Mouse (Mus musculus): ENCODE results near the gene Fuk. TPM values are rescaled to one million over a fixed set of nuclear protein-coding genes. Genes with fewer than 3 reads are reported as not detected.

The Fuk gene
- 2.8 and 3.0 TPM in 2 replicates for polyA plus RNA-seq (2015; fragmentation: Nextera tagmentation; extraction: Ambion mirVana)

DNA sequence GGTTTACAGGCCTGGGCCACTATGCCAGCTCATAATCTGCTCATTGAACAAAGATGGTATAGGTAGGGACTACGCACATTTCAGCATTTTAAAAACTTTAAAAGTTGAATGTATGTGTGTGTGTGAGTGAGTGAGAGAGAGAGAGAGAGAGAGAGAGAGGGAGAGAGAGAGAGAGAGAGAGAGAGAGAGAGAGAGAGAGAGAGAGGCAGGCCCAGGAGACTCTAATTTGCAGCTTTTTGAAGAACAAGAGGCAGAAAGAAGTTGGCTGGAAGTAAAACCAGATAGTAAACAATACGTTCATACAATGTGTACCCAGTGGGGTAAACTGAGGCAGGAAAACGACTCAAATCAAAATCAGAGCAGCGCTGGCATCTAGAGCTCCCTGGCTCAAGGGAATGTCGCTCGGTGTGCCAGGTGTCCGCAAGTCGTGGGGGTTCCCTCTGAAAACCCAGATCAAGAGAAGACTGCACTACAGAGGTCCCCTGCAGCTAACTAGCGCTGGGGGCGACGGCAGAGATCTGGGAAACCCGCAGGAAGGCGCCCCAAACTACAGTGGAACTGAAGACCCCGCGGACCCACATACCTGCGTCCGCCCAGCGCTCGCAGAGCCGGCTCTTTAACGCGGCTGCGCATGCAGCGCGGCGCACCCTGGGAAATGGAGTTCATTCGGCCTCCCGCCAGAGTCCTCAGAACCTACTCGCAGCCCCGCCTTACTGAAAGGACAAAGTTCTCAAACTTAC, at the start of gene Fuk:
Gene Fuk, minus strand, starts transcription at position 650 of the 740 bp plus-strand sequence.
- 3% methylated on average over 30 of the region's 30 CpGs for WGBS (ENCODE audit: insufficient replicate concordance)
- peak within 1 kb of the TSS; percentile 79 for H3K4me3 ChIP-seq (replicated peaks)
- peaks cover 18% of the 10 kb centered on the region for H3K4me1 ChIP-seq (replicated peaks)
- DNase-seq (peak; percentile 72), ATAC-seq (ENCODE audit: low read depth) (peak; percentile 94)
- peak within 1 kb of the TSS; percentile 49; the same call in 1 of the 2 replicates for H3K27ac ChIP-seq
- H3K9me3 ChIP-seq (replicated peaks): no peaks in the 10 kb centered on the region
- H3K4me2 ChIP-seq: peak within 1 kb of the TSS; percentile 71
- 0 out of 2 replicates have a peak, but pooled peaks cover 3% of the 10 kb centered on the region for H3K27me3 ChIP-seq
- H3K36me3 ChIP-seq: peaks cover 4% of the 10 kb centered on the region; the same call in 1 of the 2 replicates
- H3K9ac ChIP-seq: peak within 1 kb of the TSS; percentile 81

DNA sequence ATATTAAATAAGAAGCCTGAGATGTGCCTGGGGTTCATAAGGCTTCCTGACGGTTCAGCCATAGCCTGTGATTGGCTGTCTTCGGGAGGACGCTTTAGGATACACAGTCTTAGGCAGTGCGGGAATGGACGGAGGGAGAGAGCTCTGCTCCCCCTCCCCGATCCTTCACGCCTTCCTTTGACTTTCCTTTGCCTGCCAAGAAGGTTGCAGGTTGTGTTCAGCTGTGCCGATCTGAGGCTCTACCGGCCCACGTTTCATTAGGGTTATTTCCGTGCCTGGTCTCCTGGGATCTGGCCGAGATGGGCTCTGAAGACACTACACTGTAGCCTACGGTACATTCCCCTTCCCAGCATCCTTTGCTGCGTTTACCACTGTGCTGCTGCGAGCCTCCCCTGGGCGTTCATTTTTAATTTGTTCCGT, 47.8 kb upstream of the Fuk start:
- ATAC-seq (ENCODE audit: low read depth): 0 out of 2 replicates have a peak, but pooled peaks have one; percentile 37
- 76% methylated on average over 17 of the region's 17 CpGs for WGBS (ENCODE audit: insufficient replicate concordance)
- Histone ChIP-seq H3K27me3 (no peaks in the 10 kb centered on the region), H3K36me3 (peaks cover 59% of the 10 kb centered on the region), H3K27ac (no peak overlapping the region), H3K9me3 (replicated peaks) (no peaks in the 10 kb centered on the region), H3K4me3 (replicated peaks) (no peak overlapping the region), H3K4me2 (no peak overlapping the region), H3K4me1 (replicated peaks) (peaks cover 26% of the 10 kb centered on the region), H3K9ac (no peak overlapping the region)
- DNase-seq: no peak

DNA sequence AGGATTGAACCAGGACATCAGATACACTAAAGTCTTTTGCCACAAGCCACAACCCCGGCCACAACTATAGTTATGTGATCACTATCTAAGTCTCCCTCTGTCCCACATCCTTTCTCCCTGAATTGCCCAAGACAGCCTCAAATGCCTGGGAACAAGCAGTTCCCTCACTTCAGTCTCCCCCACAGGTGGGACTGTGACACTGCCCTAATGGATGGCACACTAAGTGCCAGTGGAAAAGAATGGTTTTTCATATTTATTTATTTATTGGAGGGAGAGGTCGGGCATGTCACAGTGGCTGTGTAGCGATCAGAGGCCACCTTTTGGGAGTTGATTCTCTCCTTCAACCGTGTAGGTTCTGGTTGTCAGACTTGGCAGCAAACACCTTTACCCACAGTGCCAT, 43.4 kb upstream of the Fuk start:
- peaks cover 54% of the 10 kb centered on the region for H3K4me1 ChIP-seq (replicated peaks)
- no peak overlapping the region for H3K4me3 ChIP-seq (replicated peaks)
- no peaks in the 10 kb centered on the region for H3K9me3 ChIP-seq (replicated peaks)
- ATAC-seq (ENCODE audit: low read depth): no peak
- peaks cover 37% of the 10 kb centered on the region for H3K36me3 ChIP-seq
- H3K9ac ChIP-seq: no peak overlapping the region
- H3K27me3 ChIP-seq: no peaks in the 10 kb centered on the region
- 46% methylated on average over 4 of the region's 4 CpGs for WGBS (ENCODE audit: insufficient replicate concordance)
- H3K27ac ChIP-seq: no peak overlapping the region
- no peak for DNase-seq
- no peak overlapping the region for H3K4me2 ChIP-seq

DNA sequence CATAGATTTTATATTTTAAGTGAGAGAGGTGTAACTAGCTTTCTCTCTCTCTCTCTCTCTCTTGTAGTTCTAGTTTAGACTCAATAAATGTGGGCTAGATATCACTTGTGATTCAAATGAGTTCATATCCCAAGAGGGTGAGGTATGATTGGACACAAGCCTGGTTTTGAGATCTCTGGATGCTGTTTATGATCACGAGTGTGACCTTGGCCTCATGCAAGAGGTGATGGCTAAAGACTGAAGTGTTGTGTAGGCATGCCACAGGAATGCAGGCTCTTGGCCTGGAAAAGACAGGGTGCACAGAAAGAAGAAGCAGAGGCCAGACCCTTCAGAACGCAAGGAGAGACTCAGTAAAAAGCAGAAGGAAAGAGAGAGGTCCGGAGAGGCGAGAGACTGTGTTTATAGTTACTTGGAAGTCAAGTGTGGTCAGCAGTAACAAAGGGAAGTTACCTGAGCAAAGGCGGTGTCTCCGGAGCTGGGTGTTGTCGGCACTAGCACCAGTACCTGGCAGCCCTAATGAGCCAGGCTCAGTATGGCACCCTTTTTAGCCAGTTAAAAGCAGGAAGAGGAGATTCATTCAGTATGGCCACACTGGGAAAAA, 42.1 kb upstream of the Fuk start:
- H3K36me3 ChIP-seq: peaks cover 30% of the 10 kb centered on the region
- peaks cover 64% of the 10 kb centered on the region for H3K4me1 ChIP-seq (replicated peaks)
- DNase-seq (no peak), ATAC-seq (ENCODE audit: low read depth) (no peak)
- H3K4me2 ChIP-seq: no peak overlapping the region
- no peak overlapping the region for H3K27ac ChIP-seq
- H3K27me3 ChIP-seq: no peaks in the 10 kb centered on the region
- 40% methylated on average over 7 of the region's 7 CpGs for WGBS (ENCODE audit: insufficient replicate concordance)
- H3K9me3 ChIP-seq (replicated peaks): no peaks in the 10 kb centered on the region
- no peak overlapping the region for H3K9ac ChIP-seq
- no peak overlapping the region for H3K4me3 ChIP-seq (replicated peaks)

DNA sequence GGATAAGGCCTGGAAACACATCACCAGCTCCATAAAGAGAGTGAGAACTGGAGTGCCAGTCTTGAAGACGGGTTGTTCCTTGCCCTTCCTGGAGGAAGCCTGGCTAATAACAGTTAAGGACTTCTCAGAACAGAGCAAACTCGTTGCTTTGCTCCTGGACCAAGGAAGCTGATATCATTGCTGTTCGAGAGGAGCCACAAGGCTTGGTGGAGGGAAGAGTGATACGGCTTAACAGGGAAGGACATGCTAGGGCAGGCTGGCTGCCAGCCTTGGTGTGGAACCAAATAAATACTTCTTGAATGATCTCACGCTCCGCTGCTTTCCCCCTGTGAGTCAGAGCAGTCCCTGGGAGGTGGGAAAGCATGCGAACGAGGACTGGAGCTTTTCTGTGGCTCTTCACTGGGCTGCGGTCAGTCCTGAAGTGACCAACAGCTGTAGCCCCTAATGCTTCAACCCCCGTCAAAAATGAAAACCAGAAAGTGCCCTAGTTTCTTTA, 39.2 kb upstream of the Fuk start:
- H3K4me1 ChIP-seq (replicated peaks): peaks cover 84% of the 10 kb centered on the region
- H3K27ac ChIP-seq: 0 out of 2 replicates have a peak overlapping the region, but pooled peaks have one; percentile 47
- H3K36me3 ChIP-seq: peaks cover 23% of the 10 kb centered on the region
- H3K4me2 ChIP-seq: no peak overlapping the region
- DNase-seq (no peak), ATAC-seq (ENCODE audit: low read depth) (no peak)
- 60% methylated on average over 10 of the region's 10 CpGs for WGBS (ENCODE audit: insufficient replicate concordance)
- H3K4me3 ChIP-seq (replicated peaks): no peak overlapping the region
- H3K27me3 ChIP-seq: no peaks in the 10 kb centered on the region
- no peaks in the 10 kb centered on the region for H3K9me3 ChIP-seq (replicated peaks)
- H3K9ac ChIP-seq: no peak overlapping the region

DNA sequence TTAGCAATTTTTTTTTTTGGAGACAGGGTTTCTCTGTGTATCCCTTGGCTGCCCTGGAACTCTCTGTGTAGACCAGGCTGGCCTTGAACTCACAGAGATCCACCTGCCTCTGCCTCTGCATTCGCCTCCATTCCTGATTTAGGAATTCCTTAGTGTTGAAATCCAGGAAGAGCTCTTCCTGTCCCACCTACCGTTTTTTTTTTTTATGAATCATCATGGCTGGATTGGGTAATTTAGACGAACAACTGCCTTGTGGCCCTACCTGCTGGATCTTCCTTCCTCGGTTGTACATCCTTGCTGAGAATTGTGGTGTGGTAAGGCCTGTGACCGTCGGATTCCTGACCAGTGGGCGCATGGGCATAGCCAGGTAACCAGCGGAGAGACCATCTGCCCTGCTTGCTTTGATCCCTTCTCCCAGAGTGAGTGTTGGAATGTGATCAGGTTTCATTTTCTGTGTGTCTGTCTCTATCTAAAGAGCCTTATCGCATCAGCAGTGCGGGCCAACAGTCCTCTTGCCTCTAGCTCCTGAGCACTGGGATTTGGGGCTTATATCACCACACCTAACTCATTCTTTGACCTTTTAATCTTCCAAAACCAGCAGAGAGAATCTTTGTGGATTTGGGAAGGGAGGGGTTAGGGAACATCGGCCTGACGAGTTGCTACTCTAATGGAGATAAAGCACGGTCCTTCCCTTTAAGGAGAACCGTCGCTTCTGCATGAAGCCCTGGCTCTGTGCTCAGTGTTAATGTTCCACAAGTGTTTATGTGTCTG, 38.6 kb upstream of the Fuk start:
- Histone ChIP-seq H3K4me1 (replicated peaks) (peaks cover 86% of the 10 kb centered on the region), H3K27me3 (no peaks in the 10 kb centered on the region), H3K9ac (no peak overlapping the region), H3K9me3 (replicated peaks) (no peaks in the 10 kb centered on the region), H3K4me2 (no peak overlapping the region), H3K36me3 (peaks cover 23% of the 10 kb centered on the region), H3K27ac (peak overlapping the region; percentile 47; the same call in 1 of the 2 replicates), H3K4me3 (replicated peaks) (no peak overlapping the region)
- ATAC-seq (ENCODE audit: low read depth) (no peak), DNase-seq (no peak)
- 69% methylated on average over 15 of the region's 15 CpGs for whole genome bisulfite sequencing (ENCODE audit: insufficient replicate concordance)

DNA sequence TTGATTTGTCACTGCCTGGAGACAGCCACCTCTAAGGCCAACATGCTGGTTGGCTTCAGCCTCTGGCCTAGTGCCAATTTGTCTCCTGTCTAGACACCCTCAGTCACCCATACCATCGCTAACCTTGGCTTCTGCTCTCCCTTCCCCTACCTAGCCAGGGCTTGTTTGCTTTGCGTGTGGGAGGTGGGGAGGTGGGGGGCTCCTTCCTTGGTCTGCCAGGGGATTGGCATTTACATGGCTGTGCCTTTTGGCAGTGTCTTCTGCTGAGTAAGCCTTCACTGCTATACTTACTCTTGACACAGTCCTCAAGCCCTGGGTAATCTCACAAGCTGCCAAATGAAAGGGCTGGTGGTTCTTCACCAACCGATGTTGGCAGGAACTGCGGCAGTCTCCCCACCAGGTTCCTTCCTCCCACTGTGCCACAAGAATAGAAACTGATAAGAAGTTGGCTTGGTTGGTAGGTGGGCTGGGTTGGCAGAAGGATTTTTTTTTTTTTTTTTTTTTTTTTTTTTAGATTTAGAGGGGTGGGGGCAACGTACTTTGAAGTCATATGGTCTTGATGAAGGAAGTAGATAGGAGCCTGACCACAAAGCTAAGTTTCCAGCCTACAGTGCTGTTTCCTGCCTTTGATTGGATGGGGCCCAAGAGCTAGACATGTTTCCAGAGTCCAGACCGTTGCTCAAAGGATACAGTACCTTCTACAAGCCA, 36.7 kb upstream of the Fuk start:
- no peak for DNase-seq
- Histone ChIP-seq H3K4me3 (replicated peaks) (no peak overlapping the region), H3K4me1 (replicated peaks) (peaks cover 88% of the 10 kb centered on the region), H3K4me2 (0 out of 2 replicates have a peak overlapping the region, but pooled peaks have one; percentile 6), H3K36me3 (peaks cover 34% of the 10 kb centered on the region), H3K27me3 (no peaks in the 10 kb centered on the region), H3K9ac (no peak overlapping the region), H3K9me3 (replicated peaks) (no peaks in the 10 kb centered on the region), H3K27ac (peak overlapping the region; percentile 43)
- ATAC-seq (ENCODE audit: low read depth): peak; percentile 32; the same call in 1 of the 2 replicates
- WGBS (ENCODE audit: insufficient replicate concordance): 15% methylated on average over 6 of the region's 6 CpGs

DNA sequence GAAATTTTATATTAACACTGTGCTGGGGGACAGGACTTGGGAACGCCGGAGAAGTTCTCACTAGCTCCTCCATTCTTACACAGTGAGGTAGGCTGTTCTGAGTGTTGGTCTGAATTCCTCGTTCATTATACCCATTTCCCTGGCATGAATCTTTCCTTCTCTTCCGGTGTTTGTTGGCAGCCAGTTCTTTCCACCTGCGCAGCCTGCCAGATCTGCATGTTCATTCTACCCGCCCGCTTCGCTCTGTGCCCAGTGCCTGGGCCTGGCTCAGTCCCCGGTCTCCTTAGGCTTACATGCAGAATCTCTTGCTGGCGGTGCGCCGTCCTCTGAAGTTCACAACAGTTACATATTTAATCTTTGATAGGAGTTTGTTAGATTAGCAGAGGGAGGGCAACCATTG, 33.9 kb upstream of the Fuk start:
- Histone ChIP-seq H3K27me3 (no peaks in the 10 kb centered on the region), H3K36me3 (peaks cover 30% of the 10 kb centered on the region), H3K9me3 (replicated peaks) (no peaks in the 10 kb centered on the region), H3K27ac (peak overlapping the region; percentile 41; the same call in 1 of the 2 replicates), H3K4me3 (replicated peaks) (no peak overlapping the region), H3K4me1 (replicated peaks) (peaks cover 99% of the 10 kb centered on the region), H3K4me2 (no peak overlapping the region), H3K9ac (peak overlapping the region; percentile 7; the same call in 1 of the 2 replicates)
- DNase-seq (no peak), ATAC-seq (ENCODE audit: low read depth) (no peak)
- 87% methylated on average over 12 of the region's 12 CpGs for WGBS (ENCODE audit: insufficient replicate concordance)

DNA sequence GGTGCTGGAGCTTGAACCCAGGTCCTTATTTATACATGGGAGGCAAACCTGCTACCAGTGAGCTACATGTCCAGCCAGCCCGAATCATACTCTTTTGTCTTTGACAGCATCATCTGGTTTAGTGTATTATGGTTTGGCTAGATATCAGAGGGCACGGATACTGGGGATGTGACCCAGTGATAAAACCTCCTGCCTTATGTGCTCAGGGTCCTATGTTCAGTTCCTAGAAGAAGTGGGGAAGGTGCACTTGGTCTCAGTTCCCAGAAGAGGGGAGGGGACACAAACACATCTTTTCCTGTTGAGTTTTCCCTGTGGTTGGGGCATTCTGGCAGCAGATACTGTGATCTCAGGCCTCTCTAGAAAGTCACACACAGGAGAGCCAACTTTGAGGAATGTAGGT, 31.0 kb upstream of the Fuk start:
- ATAC-seq (ENCODE audit: low read depth) (peak; percentile 71), DNase-seq (peak; percentile 61)
- Histone ChIP-seq H3K9me3 (replicated peaks) (no peaks in the 10 kb centered on the region), H3K27ac (peak overlapping the region; percentile 96), H3K27me3 (no peaks in the 10 kb centered on the region), H3K9ac (peak overlapping the region; percentile 71; the same call in 1 of the 2 replicates), H3K4me2 (peak overlapping the region; percentile 74), H3K4me3 (replicated peaks) (peak overlapping the region; percentile 0; the same call in 1 of the 2 replicates), H3K4me1 (replicated peaks) (peaks cover 100% of the 10 kb centered on the region), H3K36me3 (peaks cover 28% of the 10 kb centered on the region)
- 19% methylated on average over 2 of the region's 2 CpGs for WGBS (ENCODE audit: insufficient replicate concordance)

DNA sequence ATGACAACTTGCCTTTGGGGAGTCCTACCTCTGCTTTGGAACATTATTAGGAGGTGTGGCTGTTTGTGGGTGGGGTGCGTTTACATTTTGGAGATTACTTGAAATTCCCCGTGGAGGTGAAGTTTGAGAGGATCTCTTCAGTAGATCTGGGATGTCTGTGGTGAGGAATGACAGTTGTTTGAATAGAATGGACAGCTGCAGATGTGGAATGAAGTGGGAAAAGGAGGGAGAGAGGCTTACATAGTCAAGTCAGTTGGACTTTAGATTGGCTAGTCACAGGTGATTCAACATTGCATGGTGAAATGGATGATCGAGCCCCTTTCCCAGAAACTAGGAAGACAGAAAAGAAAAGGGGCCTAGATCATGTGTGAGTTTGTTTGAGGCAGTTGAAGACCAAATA, 30.2 kb upstream of the Fuk start:
- Histone ChIP-seq H3K4me1 (replicated peaks) (peaks cover 100% of the 10 kb centered on the region), H3K36me3 (peaks cover 28% of the 10 kb centered on the region), H3K27ac (peak overlapping the region; percentile 96), H3K9ac (peak overlapping the region; percentile 71), H3K9me3 (replicated peaks) (no peaks in the 10 kb centered on the region), H3K27me3 (no peaks in the 10 kb centered on the region), H3K4me3 (replicated peaks) (peak overlapping the region; percentile 40; the same call in 1 of the 2 replicates), H3K4me2 (peak overlapping the region; percentile 74)
- WGBS (ENCODE audit: insufficient replicate concordance): 33% methylated on average over 3 of the region's 3 CpGs
- DNase-seq (no peak), ATAC-seq (ENCODE audit: low read depth) (no peak)
